Mouse (Mus musculus): ENCODE results near the gene Mlycd. TPM values are rescaled to one million over a fixed set of nuclear protein-coding genes. Genes with fewer than 3 reads are reported as not detected.

Gene Mlycd
- total and polyA plus RNA-seq, 3 experiments, result 4.2 to 12.3 (median 5.1) TPM

DNA sequence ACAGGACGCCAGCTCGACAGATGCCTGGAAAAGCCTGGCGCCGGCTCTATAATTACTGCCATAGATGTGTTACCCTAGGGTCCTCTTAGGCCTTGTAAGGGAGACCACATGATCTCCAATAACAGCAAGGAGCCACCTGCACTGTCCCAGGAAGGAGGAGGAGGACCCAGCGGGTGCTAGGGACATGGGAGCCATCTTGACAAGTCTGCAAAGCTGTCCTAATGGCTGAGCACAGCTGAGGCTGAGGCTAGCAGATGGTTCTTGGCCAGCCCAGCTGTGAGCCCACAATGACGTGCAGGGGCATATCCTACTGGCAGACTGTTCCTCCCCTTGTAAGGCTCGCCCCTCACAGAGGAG, 45.2 kb downstream of the Mlycd start:
- no peaks in the 10 kb centered on the region for H3K27me3 ChIP-seq (replicated peaks)
- no peak overlapping the region for H3K9ac ChIP-seq (ENCODE audit: insufficient read depth, low read depth)
- no peak for DNase-seq (ENCODE audit: extremely low read depth)
- peaks cover 8 to 38% of the 10 kb centered on the region in 2 experiments for H3K36me3 ChIP-seq (replicated peaks in 1 of 2; ENCODE audit: control insufficient read depth in 1 of 2, insufficient read depth in 1 of 2, low read length in 1 of 2)
- H3K9me3 ChIP-seq (replicated peaks; ENCODE audit: low read length), result no peaks in the 10 kb centered on the region
- peaks cover 19 to 53% of the 10 kb centered on the region in 2 experiments for H3K4me1 ChIP-seq (ENCODE audit: control insufficient read depth in 1 of 2, insufficient read depth in 2 of 2)
- TF ChIP-seq MAFK (IDR thresholded peaks at IDR 0.05; ENCODE audit: insufficient replicate concordance, low read length) (no peak), ZNF384 (IDR thresholded peaks at IDR 0.05; ENCODE audit: low read depth, low read length) (no peak), E2F4 (IDR thresholded peaks at IDR 0.05; ENCODE audit: insufficient replicate concordance, low read depth, low read length) (no peak), JUN (IDR thresholded peaks at IDR 0.05; ENCODE audit: insufficient read depth, low read depth, low read length) (no peak)
- in situ Hi-C loops (cut with MboI; ENCODE audit: low pct_ligation_motif_present, low pct_unique_long_range_greater_than_20kb, low sequenced_read_pairs), result loop anchor here (5.0 kb wide), 1 partner anchor 177 kb away; no protein-coding TSS in a partner anchor
- no peak overlapping the region for H3K27ac ChIP-seq (ENCODE audit: insufficient read depth, low read depth)
- H3K79me2 ChIP-seq (replicated peaks; ENCODE audit: control insufficient read depth, extremely low read depth, insufficient read depth, poor library complexity, severe bottlenecking), result no peaks in the 10 kb centered on the region
- dilution Hi-C loops (cut with MboI; ENCODE audit: extremely low pct_ligation_motif_present, extremely low pct_unique_long_range_greater_than_20kb, low sequenced_read_pairs), result no loop called here
- H3K4me2 ChIP-seq (ENCODE audit: insufficient read depth, low read depth, poor library complexity, severe bottlenecking), result no peak overlapping the region
- no peak overlapping the region for H3K4me3 ChIP-seq (replicated peaks in 1 of 3; ENCODE audit: low read depth in 2 of 3, low read length in 2 of 3, poor library complexity in 1 of 3)

DNA sequence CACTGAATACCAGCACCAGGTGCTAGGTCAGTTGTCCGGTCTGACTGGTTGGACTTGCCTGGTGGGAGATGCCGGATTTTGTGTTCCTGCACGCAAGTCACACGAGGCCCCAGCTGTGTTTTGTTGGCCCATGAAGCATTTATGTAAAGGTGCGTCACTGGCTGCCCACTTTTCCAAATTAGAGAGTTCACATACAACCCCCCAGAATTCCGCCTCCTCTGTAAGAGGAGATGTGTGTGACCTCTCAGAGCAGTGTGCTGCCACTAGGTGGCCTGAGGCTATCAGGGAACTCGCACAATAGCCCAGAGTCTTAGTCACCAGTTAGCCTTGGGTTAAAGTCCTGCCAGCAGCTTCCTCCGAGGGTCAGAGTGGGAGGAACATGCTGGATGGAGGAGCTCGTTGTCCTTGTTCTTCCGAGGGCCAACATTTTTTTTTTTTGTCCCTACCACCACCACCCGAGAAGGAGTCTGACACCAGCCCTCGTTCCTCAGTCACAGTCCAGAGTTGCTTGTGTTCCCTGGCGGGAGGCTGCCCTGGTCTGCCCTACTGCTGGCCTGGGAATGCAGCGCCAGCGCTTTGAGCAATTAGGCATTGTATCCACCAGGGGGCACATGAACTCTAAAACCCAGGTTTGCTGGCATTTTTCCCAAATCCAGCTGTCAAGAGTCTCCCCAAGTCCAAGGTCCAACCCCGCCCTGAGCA, 45.7 kb downstream of the Mlycd start:
- in situ Hi-C loops (cut with MboI; ENCODE audit: low pct_ligation_motif_present, low pct_unique_long_range_greater_than_20kb, low sequenced_read_pairs) (no loop called here), dilution Hi-C loops (cut with MboI; ENCODE audit: extremely low pct_ligation_motif_present, extremely low pct_unique_long_range_greater_than_20kb, low sequenced_read_pairs) (no loop called here)
- H3K79me2 ChIP-seq (replicated peaks; ENCODE audit: control insufficient read depth, extremely low read depth, insufficient read depth, poor library complexity, severe bottlenecking), result no peaks in the 10 kb centered on the region
- TF ChIP-seq RAD21 (IDR thresholded peaks at IDR 0.05; ENCODE audit: low read depth, low read length) (peak; percentile 46), MYC (IDR thresholded peaks at IDR 0.05; ENCODE audit: low read depth, low read length) (no peak), CTCF (conservative IDR thresholded peaks at IDR 0.05 in 1 of 2, IDR thresholded peaks at IDR 0.05 in 1 of 2; ENCODE audit: low read depth in 2 of 2, low read length in 2 of 2) (peak; percentile 29 to 71; a peak in 2 of 4 replicates), MAZ (IDR thresholded peaks at IDR 0.05; ENCODE audit: low read depth, low read length) (no peak), BHLHE40 (IDR thresholded peaks at IDR 0.05; ENCODE audit: low read depth, low read length) (no peak), MXI1 (IDR thresholded peaks at IDR 0.05; ENCODE audit: low read depth, low read length) (no peak), SMC3 (IDR thresholded peaks at IDR 0.05; ENCODE audit: low read depth, low read length) (peak; percentile 87), CHD1 (IDR thresholded peaks at IDR 0.05; ENCODE audit: low read depth, low read length) (no peak)
- no peak overlapping the region for H3K4me3 ChIP-seq (replicated peaks in 1 of 3; ENCODE audit: low read depth in 2 of 3, low read length in 2 of 3, poor library complexity in 1 of 3)
- H3K36me3 ChIP-seq (replicated peaks in 1 of 2; ENCODE audit: control insufficient read depth in 1 of 2, insufficient read depth in 1 of 2, low read length in 1 of 2), result peaks cover 12 to 43% of the 10 kb centered on the region in 2 experiments
- H3K9ac ChIP-seq (ENCODE audit: insufficient read depth, low read depth), result no peak overlapping the region
- peaks cover 18 to 48% of the 10 kb centered on the region in 2 experiments for H3K4me1 ChIP-seq (ENCODE audit: control insufficient read depth in 1 of 2, insufficient read depth in 2 of 2)
- DNase-seq (ENCODE audit: extremely low read depth), result no peak
- no peaks in the 10 kb centered on the region for H3K9me3 ChIP-seq (replicated peaks; ENCODE audit: low read length)
- H3K27ac ChIP-seq (ENCODE audit: insufficient read depth, low read depth), result no peak overlapping the region
- no peaks in the 10 kb centered on the region for H3K27me3 ChIP-seq (replicated peaks)
- H3K4me2 ChIP-seq (ENCODE audit: insufficient read depth, low read depth, poor library complexity, severe bottlenecking), result no peak overlapping the region

DNA sequence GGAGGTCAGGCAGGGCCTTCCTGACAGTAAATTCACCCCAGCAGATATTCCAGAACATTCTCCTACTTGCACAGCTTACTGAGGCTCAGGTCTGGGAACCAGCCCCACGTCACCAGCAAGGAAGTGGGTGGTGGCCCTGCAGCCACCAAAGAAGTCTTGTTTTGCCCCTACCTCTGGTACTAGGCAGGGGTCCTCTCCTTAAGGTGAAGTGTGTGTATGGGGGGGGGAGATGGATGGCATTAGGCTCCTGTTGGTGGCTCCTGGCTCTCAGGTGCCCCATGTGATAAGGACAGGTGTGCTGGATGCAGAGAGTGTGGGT, 46.2 kb downstream of the Mlycd start:
- in situ Hi-C loops (cut with MboI; ENCODE audit: low pct_ligation_motif_present, low pct_unique_long_range_greater_than_20kb, low sequenced_read_pairs) (no loop called here), dilution Hi-C loops (cut with MboI; ENCODE audit: extremely low pct_ligation_motif_present, extremely low pct_unique_long_range_greater_than_20kb, low sequenced_read_pairs) (no loop called here)
- no peak for TF ChIP-seq MXI1 (IDR thresholded peaks at IDR 0.05; ENCODE audit: low read depth, low read length)
- no peak for TF ChIP-seq CHD1 (IDR thresholded peaks at IDR 0.05; ENCODE audit: low read depth, low read length)
- TF ChIP-seq USF1 (IDR thresholded peaks at IDR 0.05; ENCODE audit: low read depth, low read length), result no peak
- no peak for TF ChIP-seq CTCF (conservative IDR thresholded peaks at IDR 0.05 in 1 of 2, IDR thresholded peaks at IDR 0.05 in 1 of 2; ENCODE audit: low read depth in 2 of 2, low read length in 2 of 2)
- TF ChIP-seq ZMIZ1 (IDR thresholded peaks at IDR 0.05; ENCODE audit: low read depth, low read length), result no peak
- no peak for TF ChIP-seq IRF4 (IDR thresholded peaks at IDR 0.05; ENCODE audit: low read depth, low read length)
- no peak for TF ChIP-seq BHLHE40 (IDR thresholded peaks at IDR 0.05; ENCODE audit: low read depth, low read length)
- no peak for TF ChIP-seq HCFC1 (IDR thresholded peaks at IDR 0.05; ENCODE audit: low read depth, low read length)
- TF ChIP-seq GABPA (IDR thresholded peaks at IDR 0.05; ENCODE audit: insufficient replicate concordance, low read depth, low read length), result no peak
- no peak for DNase-seq (ENCODE audit: extremely low read depth)
- Histone ChIP-seq H3K4me1 (ENCODE audit: control insufficient read depth in 1 of 2, insufficient read depth in 2 of 2) (peaks cover 16 to 45% of the 10 kb centered on the region in 2 experiments), H3K4me3 (replicated peaks in 1 of 3; ENCODE audit: low read depth in 2 of 3, low read length in 2 of 3, poor library complexity in 1 of 3) (no peak overlapping the region), H3K9me3 (replicated peaks; ENCODE audit: low read length) (no peaks in the 10 kb centered on the region), H3K4me2 (ENCODE audit: insufficient read depth, low read depth, poor library complexity, severe bottlenecking) (no peak overlapping the region), H3K27ac (ENCODE audit: insufficient read depth, low read depth) (no peak overlapping the region), H3K36me3 (replicated peaks in 1 of 2; ENCODE audit: control insufficient read depth in 1 of 2, insufficient read depth in 1 of 2, low read length in 1 of 2) (peaks cover 12 to 48% of the 10 kb centered on the region in 2 experiments), H3K79me2 (replicated peaks; ENCODE audit: control insufficient read depth, extremely low read depth, insufficient read depth, poor library complexity, severe bottlenecking) (no peaks in the 10 kb centered on the region), H3K27me3 (replicated peaks) (no peaks in the 10 kb centered on the region), H3K9ac (ENCODE audit: insufficient read depth, low read depth) (no peak overlapping the region)
